Mouse (Mus musculus) CD4-positive helper T cell, adult 2 months (primary cell): ENCODE results near the gene Epha6.

Experiments
- DNase-seq: peaks from one replicate; pipeline ENCODE4 v3.0.0-alpha.2; 2012; ENCODE audit warnings: low read depth, missing footprints, low spot score

Gene Epha6

GRCm38 (mm10) chr16:59643766-59644165, 961.6 kb downstream of the Epha6 start:
- DNase-seq = no peak

GRCm38 (mm10) chr16:59639985-59640384, 965.3 kb downstream of the Epha6 start:
- DNase-seq = no peak

DNA sequence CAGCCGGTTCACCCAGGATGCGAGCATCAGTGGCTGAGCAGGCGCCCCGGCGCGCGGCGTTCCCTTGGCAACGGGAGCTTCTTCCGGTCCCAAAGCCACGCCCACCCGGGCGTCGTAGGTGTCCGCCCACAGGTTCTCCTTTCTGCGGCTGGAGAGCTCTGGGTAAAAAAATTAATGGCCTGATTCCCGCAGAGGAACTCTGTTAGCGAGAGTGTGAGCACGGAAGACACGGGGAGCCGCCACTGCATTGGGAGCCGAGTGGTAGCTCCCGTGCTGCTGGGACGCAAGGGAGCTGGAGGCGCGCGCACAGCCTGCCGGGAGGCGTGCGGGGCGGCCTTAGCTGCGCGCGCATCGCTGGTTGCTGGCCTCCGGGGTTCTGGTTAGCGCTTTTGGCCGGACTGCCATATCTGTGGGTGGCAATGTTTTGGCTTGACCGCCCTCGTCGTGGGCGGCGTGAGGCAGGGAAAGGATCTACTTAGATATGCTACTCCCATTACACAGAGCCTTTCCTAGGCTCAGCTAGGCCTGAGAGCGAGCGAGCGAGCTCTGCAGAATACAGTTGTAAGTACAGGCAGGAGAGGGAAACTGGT, 966.1 kb downstream of the Epha6 start, which contains the start of gene Arl6:
Gene Arl6, minus strand, starts transcription at position 290 of the 590 bp plus-strand sequence.
- DNase-seq = peak; percentile 92

DNA sequence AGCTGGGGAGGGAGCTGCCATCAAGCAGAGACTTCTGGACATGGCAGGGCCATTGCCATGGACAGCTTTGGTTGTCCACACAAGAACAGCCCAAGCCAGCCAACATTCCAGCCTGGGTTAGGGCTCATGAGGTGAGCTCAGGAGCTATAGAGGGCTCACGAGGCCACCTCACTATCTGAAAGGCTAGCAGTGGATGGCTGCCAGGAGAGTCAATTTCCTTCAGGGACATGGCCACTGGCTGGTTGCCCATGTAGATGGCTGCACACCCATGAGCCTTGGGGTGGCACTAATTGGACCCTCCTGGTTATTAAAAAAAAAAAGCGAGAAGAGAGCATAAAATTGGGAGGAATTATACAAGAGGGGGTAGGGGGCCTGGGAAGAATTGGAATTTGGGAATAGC, 970.7 kb downstream of the Epha6 start:
- no peak for DNase-seq

GRCm38 (mm10) chr16:59621554-59621953, 983.8 kb downstream of the Epha6 start:
- DNase-seq = no peak

DNA sequence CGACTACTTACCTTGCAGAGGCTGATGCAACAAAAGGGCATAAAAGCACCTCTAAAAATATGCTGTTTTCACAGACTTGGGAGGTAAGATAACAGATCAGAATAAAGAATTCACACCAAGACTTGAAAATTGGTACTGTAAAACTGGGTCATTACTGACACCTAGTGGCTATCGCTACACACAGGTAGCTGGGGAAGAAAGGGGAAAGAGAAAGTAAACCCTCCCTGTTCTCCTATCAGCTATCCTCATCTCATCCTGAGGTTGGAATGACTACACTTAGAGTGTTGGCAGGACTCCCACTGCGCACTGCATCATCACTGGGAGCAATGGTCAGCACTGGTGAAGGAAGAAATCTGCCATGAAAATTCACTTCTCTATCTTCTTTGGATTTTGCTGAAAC, 988.2 kb downstream of the Epha6 start:
- peak; percentile 62 for DNase-seq

GRCm38 (mm10) chr16:59615675-59616074, 989.7 kb downstream of the Epha6 start:
- DNase-seq = no peak

GRCm38 (mm10) chr16:59610750-59611149, 994.6 kb downstream of the Epha6 start:
- DNase-seq = no peak

- no peak for DNase-seq
These were observed 1001.1 kb downstream of the Epha6 start for GRCm38 (mm10) chr16:59604078-59604781.
